Mouse (Mus musculus) MEL (cell line): ENCODE results near the gene Gm17359.

Experiments used
- CTCF ChIP-seq, 3 experiments: IDR thresholded peaks in 2 of 3; conservative IDR thresholded peaks in 1 of 3; 2 replicates each; pipeline ENCODE4 v1.5.1; 2011 to 2012; ENCODE audit warnings: low read length in 3 of 3, low read depth in 2 of 3, mild to moderate bottlenecking in 2 of 3, improper control_type of control experiment in 1 of 3, inconsistent platforms in 1 of 3, mixed read lengths in 1 of 3, moderate library complexity in 1 of 3; ENCODE audit not compliant: control insufficient read depth in 1 of 3, insufficient read depth in 1 of 3, poor library complexity in 1 of 3, severe bottlenecking in 1 of 3
- POLR2A ChIP-seq, 2 experiments: IDR thresholded peaks; 2 replicates each; pipeline ENCODE4 v1.6.1; 2011 to 2012; ENCODE audit warnings: low read length in 2 of 2, mild to moderate bottlenecking in 2 of 2, control low read depth in 1 of 2, improper control_type of control experiment in 1 of 2, low read depth in 1 of 2, moderate library complexity in 1 of 2; ENCODE audit not compliant: control insufficient read depth in 1 of 2, insufficient read depth in 1 of 2, poor library complexity in 1 of 2
- RAD21 ChIP-seq: IDR thresholded peaks from 2 replicates; pipeline ENCODE4 v1.6.1; 2011; ENCODE audit warnings: mild to moderate bottlenecking, low read depth, low read length, improper control_type of control experiment
- TCF12 ChIP-seq: IDR thresholded peaks from 2 replicates; pipeline ENCODE4 v1.6.1; 2014; ENCODE audit warnings: low read depth, mild to moderate bottlenecking, inconsistent platforms, low read length, improper control_type of control experiment, moderate library complexity
- USF1 ChIP-seq: IDR thresholded peaks from 2 replicates; pipeline ENCODE4 v1.6.1; 2014; ENCODE audit warnings: low read depth, mild to moderate bottlenecking, inconsistent platforms, low read length, improper control_type of control experiment, moderate library complexity
- USF2 ChIP-seq, 2 experiments: IDR thresholded peaks; 2 replicates each; pipeline ENCODE4 v1.6.1; 2011 to 2012; ENCODE audit warnings: improper control_type of control experiment in 2 of 2, low read length in 2 of 2, borderline replicate concordance in 1 of 2, inconsistent platforms in 1 of 2, low read depth in 1 of 2, mild to moderate bottlenecking in 1 of 2; ENCODE audit not compliant: insufficient read depth in 1 of 2
- ZNF384 ChIP-seq: IDR thresholded peaks from 2 replicates; pipeline ENCODE4 v1.6.1; 2012; ENCODE audit warnings: low read depth, mild to moderate bottlenecking, inconsistent platforms, low read length, improper control_type of control experiment

DNA sequence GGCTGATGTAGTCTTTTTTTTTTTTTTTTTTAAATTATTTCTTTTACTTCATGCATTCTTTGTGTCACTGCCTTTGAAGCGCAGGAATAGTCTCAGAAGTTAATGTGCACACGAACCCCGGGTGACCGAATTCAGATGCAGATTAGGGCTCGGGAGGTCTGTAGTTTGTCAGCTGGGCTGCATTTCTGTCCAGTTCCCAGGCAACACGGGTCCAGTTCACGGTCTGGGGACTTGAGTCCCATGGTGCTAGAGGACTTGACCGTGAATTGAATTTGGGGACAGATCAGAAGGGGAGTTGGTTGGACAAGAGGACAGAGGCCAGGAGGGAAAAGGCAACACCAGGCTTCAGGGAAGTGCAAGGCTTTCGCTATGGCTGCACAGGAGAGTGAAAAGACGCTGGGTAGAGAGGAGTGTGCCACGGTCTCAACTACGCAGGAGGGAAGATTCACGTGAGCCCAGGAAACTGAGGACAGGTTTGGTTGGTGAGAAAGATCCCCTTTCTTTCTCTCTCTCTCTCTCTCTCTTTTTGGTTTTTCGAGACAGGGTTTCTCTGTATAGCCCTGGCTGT, 116.3 kb downstream of the Gm17359 start:
- TF ChIP-seq USF1 = no peak
- TF ChIP-seq POLR2A (IDR thresholded peaks at IDR 0.05; ENCODE audit: control insufficient read depth in 1 of 2, insufficient read depth in 1 of 2, low read depth in 1 of 2, low read length in 2 of 2, poor library complexity in 1 of 2) = no peak
- no peak for TF ChIP-seq CTCF (IDR thresholded peaks at IDR 0.05 in 2 of 3, conservative IDR thresholded peaks at IDR 0.05 in 1 of 3; ENCODE audit: control insufficient read depth in 1 of 3, insufficient read depth in 1 of 3, low read depth in 2 of 3, low read length in 3 of 3, poor library complexity in 1 of 3, severe bottlenecking in 1 of 3)
- TF ChIP-seq RAD21 = no peak
- TF ChIP-seq ZNF384 = no peak
- TF ChIP-seq TCF12 = no peak
- TF ChIP-seq USF2 (IDR thresholded peaks at IDR 0.05; ENCODE audit: borderline replicate concordance in 1 of 2, insufficient read depth in 1 of 2, low read depth in 1 of 2, low read length in 2 of 2) = no peak
